Mouse (Mus musculus): ENCODE data around the gene Cltrn. TPM values are rescaled to one million over a fixed set of nuclear protein-coding genes. Genes with fewer than 3 reads are reported as not detected.

The Cltrn gene
- total RNA-seq, 2 experiments from 2014 or later, result not detected

GRCm38 (mm10) chrX:164153606-164154005, 65.0 kb downstream of the Cltrn start:
- no peak for TF ChIP-seq CTCF (IDR thresholded peaks at IDR 0.05)
- no peak for DNase-seq
- intact Hi-C loops (cut with DNase I), result no loop called here

GRCm38 (mm10) chrX:164154594-164154993, 66.0 kb downstream of the Cltrn start:
- H3K4me3 ChIP-seq, result no peak overlapping the region
- H3K27ac ChIP-seq, result no peak overlapping the region
- no peak for TF ChIP-seq CTCF (IDR thresholded peaks at IDR 0.05)
- no peak for DNase-seq
- intact Hi-C loops (cut with DNase I), result no loop called here

More at GRCm38 (mm10) chrX:164153606-164154005, 65.0 kb downstream of the Cltrn start:
- Histone ChIP-seq H3K4me3 (no peak overlapping the region), H3K27ac (no peak overlapping the region)

- Histone ChIP-seq H3K27ac (no peak overlapping the region), H3K4me3 (no peak overlapping the region)
- DNase-seq, result no peak
- intact Hi-C loops (cut with DNase I), result no loop called here
- no peak for TF ChIP-seq CTCF (IDR thresholded peaks at IDR 0.05)
Measured at GRCm38 (mm10) chrX:164164681-164165080, 76.1 kb downstream of the Cltrn start.

Other genes starting within 250 kb of the Cltrn start
- 10 to 100 TPM; 25.9 to 32.3 TPM for gene Ap1s2, start 179.8 kb upstream of the Cltrn start, total RNA-seq (2021)
- 10 to 100 TPM; 12.8 to 18.0 TPM for gene Zrsr2, start 130.2 kb upstream of the Cltrn start, total RNA-seq (2021)
- gene Car5b, start 60.8 kb upstream of the Cltrn start, total RNA-seq (2021), result 1 to 10 TPM in 1 of 2 experiments, under 1 TPM in 1; 0.46 to 1.2 TPM
- gene Siah1b, start 12.3 kb upstream of the Cltrn start, total RNA-seq (2021), result 1 to 10 TPM; 3.2 to 3.3 TPM
- under 1 TPM; 0.54 to 0.59 TPM for gene Ace2, start 50.5 kb downstream of the Cltrn start, total RNA-seq (2021)
- under 1 TPM; 0.08 to 0.28 TPM for gene Bmx, start 169.4 kb downstream of the Cltrn start, total RNA-seq (2021)
- gene Pir, start 180.5 kb downstream of the Cltrn start, total RNA-seq (2021), result 1 to 10 TPM; 4.6 to 7.0 TPM

All from gastrocnemius, adult 2 months (tissue).